Mouse (Mus musculus): ENCODE measurements around the gene Chpf2.

Gene Chpf2

GRCm38 (mm10) chr5:24605321-24605979, 18.9 kb downstream of the Chpf2 start:
- no peak for DNase-seq

GRCm38 (mm10) chr5:24605980-24606665, 19.6 kb downstream of the Chpf2 start:
- DNase-seq: no peak

- DNase-seq: no peak
Measured at GRCm38 (mm10) chr5:24609388-24609787, 22.8 kb downstream of the Chpf2 start.

GRCm38 (mm10) chr5:24611366-24612301, 25.1 kb downstream of the Chpf2 start:
- no peak for DNase-seq

- DNase-seq: no peak
Measured at GRCm38 (mm10) chr5:24612302-24612649, 25.7 kb downstream of the Chpf2 start.

GRCm38 (mm10) chr5:24615097-24615496, 28.6 kb downstream of the Chpf2 start:
- no peak for DNase-seq

GRCm38 (mm10) chr5:24618921-24619320, 32.4 kb downstream of the Chpf2 start:
- no peak for DNase-seq

- no peak for DNase-seq
Measured at GRCm38 (mm10) chr5:24620116-24620515, 33.6 kb downstream of the Chpf2 start.

GRCm38 (mm10) chr5:24620626-24621025, 34.1 kb downstream of the Chpf2 start:
- DNase-seq: no peak

- no peak for DNase-seq
Measured at GRCm38 (mm10) chr5:24622386-24623040, 36.0 kb downstream of the Chpf2 start.

GRCm38 (mm10) chr5:24623041-24623985, 36.8 kb downstream of the Chpf2 start:
- DNase-seq: no peak

- DNase-seq: no peak
Measured at GRCm38 (mm10) chr5:24623986-24624821, 37.7 kb downstream of the Chpf2 start, which contains the start of gene Smarcd3. Smarcd3 (minus strand) TSS chr5:24624411.

- DNase-seq: no peak
Measured at GRCm38 (mm10) chr5:24624822-24625120, 38.2 kb downstream of the Chpf2 start.

GRCm38 (mm10) chr5:24629712-24630111, 43.2 kb downstream of the Chpf2 start:
- no peak for DNase-seq

- DNase-seq: no peak
Measured at GRCm38 (mm10) chr5:24635093-24635492, 48.6 kb downstream of the Chpf2 start.

GRCm38 (mm10) chr5:24635526-24636141, 49.1 kb downstream of the Chpf2 start:
- DNase-seq: no peak

GRCm38 (mm10) chr5:24636987-24637386, 50.4 kb downstream of the Chpf2 start:
- DNase-seq: no peak

- no peak for DNase-seq
Measured at GRCm38 (mm10) chr5:24638131-24638530, 51.6 kb downstream of the Chpf2 start.

GRCm38 (mm10) chr5:24639081-24639480, 52.5 kb downstream of the Chpf2 start:
- DNase-seq: no peak
